Mouse (Mus musculus): ENCODE results near the gene Lca5l. TPM values are rescaled to one million over a fixed set of nuclear protein-coding genes. Genes with fewer than 3 reads are reported as not detected.
A peak's percentile ranks its signal among the peaks of the same experiment; 100 is the strongest.

Gene Lca5l
- total RNA-seq (2014; rRNA removed) (2.8 and 3.9 TPM in 2 replicates), polyA plus RNA-seq (2015; fragmentation: Nextera tagmentation; extraction: Ambion mirVana) (1.4 and 2.1 TPM in 2 replicates)

- H3K4me2 ChIP-seq (ENCODE audit: low read depth) = peak within 1 kb of the TSS; percentile 57
- peaks cover 6% of the 10 kb centered on the region; the same call in 1 of the 2 replicates for H3K4me1 ChIP-seq (ENCODE audit: insufficient read depth)
- DNase-seq (peak; percentile 100), ATAC-seq (peak; percentile 99)
- 2% methylated on average over 77 of the region's 77 CpGs for WGBS
- TF ChIP-seq CTCF (IDR thresholded peaks at IDR 0.05; ENCODE audit: low read depth) = no peak
- peak within 1 kb of the TSS; percentile 81 for H3K4me3 ChIP-seq (ENCODE audit: low read depth, low read length)
- no peaks in the 10 kb centered on the region for H3K9me3 ChIP-seq (ENCODE audit: low read length)
- peak within 1 kb of the TSS; percentile 69 for H3K27ac ChIP-seq (ENCODE audit: low read depth, low read length)
- H3K36me3 ChIP-seq (ENCODE audit: insufficient read depth) = no peaks in the 10 kb centered on the region
- no peaks in the 10 kb centered on the region for H3K27me3 ChIP-seq (ENCODE audit: insufficient read depth, low read length)
- H3K9ac ChIP-seq = peak within 1 kb of the TSS; percentile 66
Observed at GRCm38 (mm10) chr16:96191531-96192506, at the start of gene Lca5l. TSS of gene Lca5l (minus strand) at chr16:96192271.

GRCm38 (mm10) chr16:96235366-96235970 is 43.4 kb upstream of the Lca5l start, which contains the start of gene B3galt5:
TSS of gene B3galt5 (plus strand) at chr16:96235801.
- 35% methylated on average over 17 of the region's 17 CpGs for WGBS
- Histone ChIP-seq H3K27ac (ENCODE audit: low read depth, low read length) (peak within 1 kb of the TSS; percentile 73), H3K4me1 (ENCODE audit: insufficient read depth) (peaks cover 4% of the 10 kb centered on the region; the same call in 1 of the 2 replicates), H3K4me3 (ENCODE audit: low read depth, low read length) (peak within 1 kb of the TSS; percentile 7; the same call in 1 of the 2 replicates), H3K4me2 (ENCODE audit: low read depth) (peak within 1 kb of the TSS; percentile 26), H3K9me3 (ENCODE audit: low read length) (no peaks in the 10 kb centered on the region), H3K27me3 (ENCODE audit: insufficient read depth, low read length) (no peaks in the 10 kb centered on the region), H3K9ac (peak within 1 kb of the TSS; percentile 31; the same call in 1 of the 2 replicates), H3K36me3 (ENCODE audit: insufficient read depth) (no peaks in the 10 kb centered on the region)
- TF ChIP-seq CTCF (IDR thresholded peaks at IDR 0.05; ENCODE audit: low read depth) = no peak
- DNase-seq (peak; percentile 65), ATAC-seq (peak; percentile 81)

- Histone ChIP-seq H3K4me1 (ENCODE audit: insufficient read depth) (peaks cover 4% of the 10 kb centered on the region; the same call in 1 of the 2 replicates), H3K9ac (no peak overlapping the region), H3K27me3 (ENCODE audit: insufficient read depth, low read length) (no peaks in the 10 kb centered on the region), H3K4me2 (ENCODE audit: low read depth) (no peak overlapping the region), H3K36me3 (ENCODE audit: insufficient read depth) (no peaks in the 10 kb centered on the region), H3K4me3 (ENCODE audit: low read depth, low read length) (no peak overlapping the region), H3K9me3 (ENCODE audit: low read length) (no peaks in the 10 kb centered on the region), H3K27ac (ENCODE audit: low read depth, low read length) (no peak overlapping the region)
- DNase-seq (no peak), ATAC-seq (no peak)
- whole genome bisulfite sequencing = 90% methylated on average over 8 of the region's 8 CpGs
- no peak for TF ChIP-seq CTCF (IDR thresholded peaks at IDR 0.05; ENCODE audit: low read depth)
Observed at GRCm38 (mm10) chr16:96233996-96234395, 41.9 kb upstream of the Lca5l start.

GRCm38 (mm10) chr16:96231974-96232373 is 39.9 kb upstream of the Lca5l start:
- ATAC-seq (no peak), DNase-seq (no peak)
- no peak for TF ChIP-seq CTCF (IDR thresholded peaks at IDR 0.05; ENCODE audit: low read depth)
- no peak overlapping the region for H3K4me2 ChIP-seq (ENCODE audit: low read depth)
- no peaks in the 10 kb centered on the region for H3K36me3 ChIP-seq (ENCODE audit: insufficient read depth)
- no peak overlapping the region for H3K9ac ChIP-seq
- H3K9me3 ChIP-seq (ENCODE audit: low read length) = no peaks in the 10 kb centered on the region
- H3K27me3 ChIP-seq (ENCODE audit: insufficient read depth, low read length) = no peaks in the 10 kb centered on the region
- H3K4me1 ChIP-seq (ENCODE audit: insufficient read depth) = peaks cover 4% of the 10 kb centered on the region; the same call in 1 of the 2 replicates
- H3K4me3 ChIP-seq (ENCODE audit: low read depth, low read length) = no peak overlapping the region
- 91% methylated on average over 8 of the region's 8 CpGs for WGBS
- no peak overlapping the region for H3K27ac ChIP-seq (ENCODE audit: low read depth, low read length)

- Histone ChIP-seq H3K36me3 (ENCODE audit: insufficient read depth) (no peaks in the 10 kb centered on the region), H3K9ac (no peak overlapping the region), H3K9me3 (ENCODE audit: low read length) (no peaks in the 10 kb centered on the region), H3K27ac (ENCODE audit: low read depth, low read length) (no peak overlapping the region), H3K4me1 (ENCODE audit: insufficient read depth) (peaks cover 4% of the 10 kb centered on the region; the same call in 1 of the 2 replicates), H3K27me3 (ENCODE audit: insufficient read depth, low read length) (no peaks in the 10 kb centered on the region), H3K4me2 (ENCODE audit: low read depth) (no peak overlapping the region), H3K4me3 (ENCODE audit: low read depth, low read length) (no peak overlapping the region)
- ATAC-seq = no peak
- no peak for DNase-seq
- TF ChIP-seq CTCF (IDR thresholded peaks at IDR 0.05; ENCODE audit: low read depth) = no peak
- WGBS = 94% methylated on average over 4 of the region's 4 CpGs
Observed at GRCm38 (mm10) chr16:96231251-96231650, 39.2 kb upstream of the Lca5l start.

GRCm38 (mm10) chr16:96230411-96230810 is 38.3 kb upstream of the Lca5l start:
- 0 out of 2 replicates have a peak, but pooled peaks cover 4% of the 10 kb centered on the region for H3K4me1 ChIP-seq (ENCODE audit: insufficient read depth)
- no peak overlapping the region for H3K4me2 ChIP-seq (ENCODE audit: low read depth)
- no peaks in the 10 kb centered on the region for H3K9me3 ChIP-seq (ENCODE audit: low read length)
- peak; percentile 81 for DNase-seq
- H3K9ac ChIP-seq = no peak overlapping the region
- H3K36me3 ChIP-seq (ENCODE audit: insufficient read depth) = no peaks in the 10 kb centered on the region
- no peak overlapping the region for H3K27ac ChIP-seq (ENCODE audit: low read depth, low read length)
- H3K4me3 ChIP-seq (ENCODE audit: low read depth, low read length) = no peak overlapping the region
- peak; percentile 55; the same call in 1 of the 2 replicates for ATAC-seq
- peak; percentile 91 for TF ChIP-seq CTCF (IDR thresholded peaks at IDR 0.05; ENCODE audit: low read depth)
- WGBS = 25% methylated on average over 11 of the region's 11 CpGs
- H3K27me3 ChIP-seq (ENCODE audit: insufficient read depth, low read length) = no peaks in the 10 kb centered on the region
